Mouse (Mus musculus) myocyte (in vitro differentiated cells): Measurements from ENCODE around the gene Retnlb.

ENCODE experiments used
- E2F4 ChIP-seq: IDR thresholded peaks from one replicate; pipeline ENCODE4 v1.6.1; 2011; ENCODE audit warnings: mild to moderate bottlenecking, control low read depth, moderate library complexity; ENCODE audit not compliant: insufficient read depth
- MAX ChIP-seq: IDR thresholded peaks from one replicate; pipeline ENCODE4 v1.6.1; 2011; ENCODE audit warnings: low read depth, mild to moderate bottlenecking, control low read depth
- MYOD1 ChIP-seq, 3 experiments: IDR thresholded peaks; one replicate each; pipeline ENCODE4 v1.6.1; 2011; ENCODE audit warnings: control low read depth in 2 of 3, low read depth in 2 of 3, mild to moderate bottlenecking in 2 of 3, moderate library complexity in 1 of 3; ENCODE audit not compliant: insufficient read length in 2 of 3, control insufficient read depth in 1 of 3
- POLR2A ChIP-seq: IDR thresholded peaks from one replicate; pipeline ENCODE4 v1.6.1; 2011; ENCODE audit warnings: low read depth, mild to moderate bottlenecking, control low read depth, moderate library complexity; ENCODE audit not compliant: insufficient read length
- POLR2AphosphoS2 ChIP-seq: IDR thresholded peaks from one replicate; pipeline ENCODE4 v1.6.1; 2011; ENCODE audit warnings: low read depth, control low read depth; ENCODE audit not compliant: insufficient read length
- TCF12 ChIP-seq: IDR thresholded peaks from one replicate; pipeline ENCODE4 v1.6.1; 2011; ENCODE audit warnings: mild to moderate bottlenecking, control low read depth; ENCODE audit not compliant: poor library complexity, insufficient read depth, severe bottlenecking
- USF1 ChIP-seq: IDR thresholded peaks from one replicate; pipeline ENCODE4 v1.6.1; 2011; ENCODE audit warnings: low read depth, mild to moderate bottlenecking, control low read depth, moderate library complexity

- TF ChIP-seq MAX, result no peak
- no peak for TF ChIP-seq TCF12
- TF ChIP-seq MYOD1 (IDR thresholded peaks at IDR 0.05; ENCODE audit: control insufficient read depth in 1 of 3, insufficient read length in 2 of 3, low read depth in 2 of 3), result no peak
- TF ChIP-seq E2F4, result no peak
- no peak for TF ChIP-seq POLR2AphosphoS2
- no peak for TF ChIP-seq POLR2A
- no peak for TF ChIP-seq USF1
These were observed 44.6 kb upstream of the Retnlb start, which contains the start of gene Trat1 for GRCm38 (mm10) chr16:48771971-48772445.
